Mouse (Mus musculus) MEL (cell line): ENCODE measurements around the gene Inpp1.

ENCODE experiments used
- CHD1 ChIP-seq: IDR thresholded peaks from 2 replicates; pipeline ENCODE4 v1.6.1; 2012; ENCODE audit warnings: low read depth, mild to moderate bottlenecking, inconsistent platforms, low read length, improper control_type of control experiment
- CHD2 ChIP-seq: IDR thresholded peaks from 2 replicates; pipeline ENCODE4 v1.6.1; 2011; ENCODE audit warnings: low read length, improper control_type of control experiment
- CTCF ChIP-seq, 3 experiments: IDR thresholded peaks in 2 of 3; conservative IDR thresholded peaks in 1 of 3; 2 replicates each; pipeline ENCODE4 v1.5.1; 2011 to 2012; ENCODE audit warnings: low read length in 3 of 3, low read depth in 2 of 3, mild to moderate bottlenecking in 2 of 3, improper control_type of control experiment in 1 of 3, inconsistent platforms in 1 of 3, mixed read lengths in 1 of 3, moderate library complexity in 1 of 3; ENCODE audit not compliant: control insufficient read depth in 1 of 3, insufficient read depth in 1 of 3, poor library complexity in 1 of 3, severe bottlenecking in 1 of 3
- KAT2A ChIP-seq: conservative IDR thresholded peaks from 2 replicates; pipeline ENCODE4 v1.6.1; 2012; ENCODE audit warnings: low read depth, low read length, improper control_type of control experiment, inconsistent platforms
- POLR2A ChIP-seq, 2 experiments: IDR thresholded peaks; 2 replicates each; pipeline ENCODE4 v1.6.1; 2011 to 2012; ENCODE audit warnings: low read length in 2 of 2, mild to moderate bottlenecking in 2 of 2, control low read depth in 1 of 2, improper control_type of control experiment in 1 of 2, low read depth in 1 of 2, moderate library complexity in 1 of 2; ENCODE audit not compliant: control insufficient read depth in 1 of 2, insufficient read depth in 1 of 2, poor library complexity in 1 of 2
- POLR2AphosphoS2 ChIP-seq: IDR thresholded peaks from 2 replicates; pipeline ENCODE4 v1.6.1; 2011; ENCODE audit warnings: low read length, improper control_type of control experiment
- SIN3A ChIP-seq: IDR thresholded peaks from 2 replicates; pipeline ENCODE4 v1.6.1; 2012; ENCODE audit warnings: low read length, improper control_type of control experiment, inconsistent platforms
- SMC3 ChIP-seq: IDR thresholded peaks from 2 replicates; pipeline ENCODE4 v1.6.1; 2011; ENCODE audit warnings: low read depth, low read length, improper control_type of control experiment
- TCF12 ChIP-seq: IDR thresholded peaks from 2 replicates; pipeline ENCODE4 v1.6.1; 2014; ENCODE audit warnings: low read depth, mild to moderate bottlenecking, inconsistent platforms, low read length, improper control_type of control experiment, moderate library complexity
- ZC3H11A ChIP-seq: IDR thresholded peaks from 2 replicates; pipeline ENCODE4 v1.6.1; 2012; ENCODE audit warnings: low read depth, mild to moderate bottlenecking, inconsistent platforms, low read length, improper control_type of control experiment
- ZMIZ1 ChIP-seq: IDR thresholded peaks from 2 replicates; pipeline ENCODE4 v1.6.1; 2012; ENCODE audit warnings: low read depth, mild to moderate bottlenecking, inconsistent platforms, low read length, improper control_type of control experiment, moderate library complexity

DNA sequence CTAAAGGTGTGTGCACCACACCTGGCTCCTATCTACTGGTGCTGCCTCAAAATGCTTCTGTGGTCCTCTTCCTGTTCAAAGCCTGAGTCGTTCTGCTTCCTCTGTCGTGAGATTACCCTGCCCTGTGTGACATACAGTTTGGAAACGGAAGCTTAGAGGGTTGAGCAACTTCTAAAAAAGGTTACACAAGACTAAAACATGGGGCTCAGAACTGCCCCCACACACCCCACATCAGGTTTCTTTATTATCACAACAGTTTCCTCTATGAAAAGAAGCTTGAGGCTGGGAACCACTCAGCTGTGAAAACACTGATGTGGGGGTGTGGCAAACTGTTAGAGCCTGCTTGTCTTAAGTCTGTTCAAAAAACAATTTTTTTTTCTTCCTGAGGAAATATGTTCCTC, 17.1 kb downstream of the Inpp1 start:
- TF ChIP-seq SMC3 (no peak), CTCF (IDR thresholded peaks at IDR 0.05 in 2 of 3, conservative IDR thresholded peaks at IDR 0.05 in 1 of 3; ENCODE audit: control insufficient read depth in 1 of 3, insufficient read depth in 1 of 3, low read depth in 2 of 3, low read length in 3 of 3, poor library complexity in 1 of 3, severe bottlenecking in 1 of 3) (no peak), POLR2A (IDR thresholded peaks at IDR 0.05; ENCODE audit: control insufficient read depth in 1 of 2, insufficient read depth in 1 of 2, low read depth in 1 of 2, low read length in 2 of 2, poor library complexity in 1 of 2) (peak in 1 of 2 experiments; percentile 51; a peak in 2 of 4 replicates), ZC3H11A (no peak), CHD2 (no peak), ZMIZ1 (no peak), POLR2AphosphoS2 (no peak), KAT2A (no peak), TCF12 (peak; percentile 34; the same call in 1 of the 2 replicates), SIN3A (peak; percentile 89), CHD1 (no peak)
